8 mouse cellular contexts compared by ENCODE assay signal in genomic region chr1:59763164-59763768, GRCm38 (mm10). TPM values are rescaled to one million over a fixed set of nuclear protein-coding genes. Genes with fewer than 3 reads are reported as not detected.
A peak's percentile ranks its signal among the peaks of the same experiment; 100 is the strongest.
DNase-seq lines count a peak whose midpoint lies in the region; ATAC-seq and TF ChIP-seq lines count a peak whose summit lies in the region.

TSS of gene Bmpr2 (plus strand) at chr1:59763400.

- no peaks in the 10 kb centered on the region for H3K27me3 ChIP-seq in embryonic facial prominence, embryonic 14.5 days (replicated peaks; ENCODE audit: control insufficient read depth, insufficient read depth, low read length)
- no peaks in the 10 kb centered on the region for H3K27me3 ChIP-seq in heart, adult 2 months (ENCODE audit: control insufficient read depth, insufficient read depth, low read length)
- H3K27me3 ChIP-seq in kidney, adult 2 months (replicated peaks; ENCODE audit: control insufficient read depth, insufficient read depth, low read length), result no peaks in the 10 kb centered on the region
- H3K27me3 ChIP-seq in limb, embryonic 12.5 days, result no peaks in the 10 kb centered on the region
- H3K27me3 ChIP-seq in midbrain, embryonic 14.5 days (ENCODE audit: control insufficient read depth, insufficient read depth, low read length), result no peaks in the 10 kb centered on the region

- no peaks in the 10 kb centered on the region for H3K9me3 ChIP-seq in embryonic facial prominence, embryonic 14.5 days (ENCODE audit: control insufficient read depth, low read length)
- no peaks in the 10 kb centered on the region for H3K9me3 ChIP-seq in limb, embryonic 12.5 days
- H3K9me3 ChIP-seq in midbrain, embryonic 14.5 days (ENCODE audit: control insufficient read depth, low read length), result no peaks in the 10 kb centered on the region

- no peak for TF ChIP-seq EP300 in heart, adult 2 months (IDR thresholded peaks at IDR 0.05; ENCODE audit: insufficient read depth, low read depth, low read length)

- TF ChIP-seq POLR2A in heart, adult 2 months (IDR thresholded peaks at IDR 0.05; ENCODE audit: insufficient read depth, low read depth, low read length), result peak; percentile 89
- TF ChIP-seq POLR2A in kidney, adult 2 months (IDR thresholded peaks at IDR 0.05; ENCODE audit: low read depth, low read length), result peak; percentile 73

- H3K27ac ChIP-seq in embryonic facial prominence, embryonic 14.5 days (replicated peaks; ENCODE audit: low read depth, low read length), result peak within 1 kb of the TSS; percentile 99
- H3K27ac ChIP-seq in heart, adult 2 months, result peak within 1 kb of the TSS; percentile 92
- peak within 1 kb of the TSS; percentile 97 for H3K27ac ChIP-seq in kidney, adult 2 months (ENCODE audit: insufficient read depth, low read depth, low read length)
- H3K27ac ChIP-seq in limb, embryonic 12.5 days, result peak within 1 kb of the TSS; percentile 99
- peak within 1 kb of the TSS; percentile 99 for H3K27ac ChIP-seq in midbrain, embryonic 14.5 days (replicated peaks; ENCODE audit: low read depth, low read length)

- ATAC-seq in embryonic facial prominence, embryonic 14.5 days (ENCODE audit: low read depth), result peak; percentile 94
- ATAC-seq in limb, embryonic 12.5 days (ENCODE audit: insufficient number of reproducible peaks, insufficient read depth, low FRiP score, low TSS enrichment, low read depth), result peak; percentile 93
- ATAC-seq in midbrain, embryonic 14.5 days (ENCODE audit: low FRiP score, low TSS enrichment), result peak; percentile 92

- H3K79me2 ChIP-seq in heart, adult 2 months (replicated peaks; ENCODE audit: control insufficient read depth, insufficient read depth, low read length), result peaks cover 4% of the 10 kb centered on the region; the same call in 1 of the 2 replicates

- intact Hi-C loops in heart, adult 2 months (cut with DNase I), result loop anchor here (2.0 to 5.0 kb wide), 4 partner anchors 81 to 334 kb away; partner anchors contain the start of genes Carf, Nop58 and Wdr12

- no peaks in the 10 kb centered on the region for H3K36me3 ChIP-seq in embryonic facial prominence, embryonic 14.5 days (ENCODE audit: control insufficient read depth, insufficient read depth, low read length)
- peaks cover 9% of the 10 kb centered on the region for H3K36me3 ChIP-seq in heart, adult 2 months (ENCODE audit: control insufficient read depth, insufficient read depth, low read length)
- H3K36me3 ChIP-seq in kidney, adult 2 months (ENCODE audit: control insufficient read depth, insufficient read depth, low read length), result no peaks in the 10 kb centered on the region
- peaks cover 5% of the 10 kb centered on the region; the same call in 1 of the 2 replicates for H3K36me3 ChIP-seq in limb, embryonic 12.5 days
- no peaks in the 10 kb centered on the region for H3K36me3 ChIP-seq in midbrain, embryonic 14.5 days (ENCODE audit: control insufficient read depth, insufficient read depth, low read length)

- peaks cover 14% of the 10 kb centered on the region for H3K4me1 ChIP-seq in embryonic facial prominence, embryonic 14.5 days (ENCODE audit: control insufficient read depth, insufficient read depth, low read length)
- peaks cover 4% of the 10 kb centered on the region for H3K4me1 ChIP-seq in heart, adult 2 months (ENCODE audit: control insufficient read depth, insufficient read depth, low read length)
- H3K4me1 ChIP-seq in kidney, adult 2 months (ENCODE audit: control insufficient read depth, insufficient read depth, low read length), result peaks cover 2% of the 10 kb centered on the region; the same call in 1 of the 2 replicates
- H3K4me1 ChIP-seq in limb, embryonic 12.5 days (replicated peaks), result peaks cover 13% of the 10 kb centered on the region
- peaks cover 17% of the 10 kb centered on the region for H3K4me1 ChIP-seq in midbrain, embryonic 14.5 days (ENCODE audit: control insufficient read depth, insufficient read depth, low read length)

- DNase-seq in 416B (ENCODE audit: low read depth), result peak; percentile 83
- peak; percentile 64 to 75 for DNase-seq in adrenal gland, postnatal 4 days (ENCODE audit: low spot score in 2 of 2)
- peak; percentile 93 for DNase-seq in embryonic facial prominence, embryonic 14.5 days (ENCODE audit: low spot score)
- DNase-seq in heart, adult 2 months, result peak; percentile 91 to 93
- peak; percentile 93 for DNase-seq in kidney, adult 2 months
- peak; percentile 94 for DNase-seq in midbrain, embryonic 14.5 days
- peak; percentile 71 for DNase-seq in spleen, adult 12 weeks (ENCODE audit: low spot score)

- peak; percentile 60 for TF ChIP-seq CTCF in heart, adult 2 months (IDR thresholded peaks at IDR 0.05)
- TF ChIP-seq CTCF in kidney, adult 2 months (conservative IDR thresholded peaks at IDR 0.05; ENCODE audit: insufficient read depth, insufficient read length, low read depth, low read length), result no peak

- peak within 1 kb of the TSS; percentile 92 for H3K4me3 ChIP-seq in embryonic facial prominence, embryonic 14.5 days (ENCODE audit: low read depth, low read length)
- H3K4me3 ChIP-seq in heart, adult 2 months, result peak within 1 kb of the TSS; percentile 77
- H3K4me3 ChIP-seq in kidney, adult 2 months (ENCODE audit: insufficient read depth, low read depth, low read length), result peak within 1 kb of the TSS; percentile 96
- peak within 1 kb of the TSS; percentile 97 for H3K4me3 ChIP-seq in limb, embryonic 12.5 days (replicated peaks)
- H3K4me3 ChIP-seq in midbrain, embryonic 14.5 days (replicated peaks; ENCODE audit: low read depth, low read length), result peak within 1 kb of the TSS; percentile 97

- H3K4me2 ChIP-seq in embryonic facial prominence, embryonic 14.5 days (ENCODE audit: low read depth, low read length), result peak within 1 kb of the TSS; percentile 83
- H3K4me2 ChIP-seq in limb, embryonic 12.5 days, result peak within 1 kb of the TSS; percentile 79
- peak within 1 kb of the TSS; percentile 88 for H3K4me2 ChIP-seq in midbrain, embryonic 14.5 days (ENCODE audit: low read length)

- peak within 1 kb of the TSS; percentile 96 for H3K9ac ChIP-seq in embryonic facial prominence, embryonic 14.5 days (ENCODE audit: low read depth, low read length)
- peak within 1 kb of the TSS; percentile 96 for H3K9ac ChIP-seq in heart, adult 2 months (ENCODE audit: low read depth, low read length)
- H3K9ac ChIP-seq in limb, embryonic 12.5 days (replicated peaks), result peak within 1 kb of the TSS; percentile 93
- H3K9ac ChIP-seq in midbrain, embryonic 14.5 days (replicated peaks; ENCODE audit: low read length), result peak within 1 kb of the TSS; percentile 95

- WGBS in embryonic facial prominence, embryonic 14.5 days, result 3% methylated on average over 7 of the region's 75 CpGs
- WGBS in heart, adult 2 months, result under 1% methylated on average over 74 of the region's 75 CpGs
- WGBS in kidney, adult 2 months, result under 1% methylated on average over 66 of the region's 75 CpGs
- WGBS in limb, embryonic 12.5 days, result 0% methylated on average over 57 of the region's 75 CpGs
- under 1% methylated on average over 75 of the region's 75 CpGs for WGBS in midbrain, embryonic 14.5 days

RNA-seq across cellular contexts. Expression of gene Bmpr2, which starts in this region (rescaled TPM):
- total RNA-seq in adrenal gland, postnatal 4 days (2021), result 10 to 100 TPM; 66.6 to 70.0 TPM
- polyA plus RNA-seq in embryonic facial prominence, embryonic 14.5 days (2014; fragmentation: Nextera tagmentation; extraction: Ambion mirVana), result 13.9 and 15.4 TPM in 2 replicates
- 10 to 100 TPM; 40.4 to 45.4 TPM for total RNA-seq in heart, adult 2 months (2021)
- polyA plus RNA-seq in heart, adult 2 months (2012; rRNA removed), result 8.2 and 20.4 TPM in 2 replicates
- polyA plus RNA-seq in kidney, adult 2 months (2012; rRNA removed), result 7.0 and 8.1 TPM in 2 replicates
- polyA plus RNA-seq in limb, embryonic 12.5 days (2016; fragmentation: Nextera tagmentation; extraction: Ambion mirVana), result 10.2 and 11.0 TPM in 2 replicates
- polyA plus RNA-seq in midbrain, embryonic 14.5 days (2014; fragmentation: Nextera tagmentation; extraction: Ambion mirVana), result 19.0 TPM in 2 replicates

Comparison
In these comparisons a context has a peak if more than half of its experiments do, and no peak if none do; other contexts are left out.
1. Peak in every context shown above with its lines: DNase-seq, ATAC-seq, H3K4me3 ChIP-seq and H3K27ac ChIP-seq.